Mouse (Mus musculus) right cerebral cortex, postnatal 4 days (tissue): ENCODE measurements around the gene Ptcra.
A peak's percentile ranks its signal among the peaks of the same experiment; 100 is the strongest.
"Not testable (repeated sequence)": the region's sequence is repeated elsewhere in the genome, so short reads cannot be mapped to it uniquely, and the experiment has no call there.

Experiments
- DNase-seq: peaks from one replicate; pipeline ENCODE4 v3.0.0-alpha.2; 2022

Ptcra gene

GRCm38 (mm10) chr17:46763544-46763943, at the start of gene Ptcra:
Gene Ptcra (minus strand): TSS chr17:46763712.
- no peak for DNase-seq

GRCm38 (mm10) chr17:46812442-46812841, 48.9 kb upstream of the Ptcra start:
- no peak for DNase-seq

GRCm38 (mm10) chr17:46810672-46811071, 47.2 kb upstream of the Ptcra start:
- no peak for DNase-seq

- DNase-seq = no peak
These were observed 45.8 kb upstream of the Ptcra start for GRCm38 (mm10) chr17:46809131-46809830.

GRCm38 (mm10) chr17:46808376-46808775, 44.9 kb upstream of the Ptcra start:
- no peak for DNase-seq

- no peak for DNase-seq
These were observed 38.2 kb upstream of the Ptcra start for GRCm38 (mm10) chr17:46801761-46802160.

GRCm38 (mm10) chr17:46799680-46800079, 36.2 kb upstream of the Ptcra start:
- no peak for DNase-seq

GRCm38 (mm10) chr17:46797386-46797785, 33.9 kb upstream of the Ptcra start:
- DNase-seq = no peak

- no peak for DNase-seq
These were observed 33.2 kb upstream of the Ptcra start for GRCm38 (mm10) chr17:46796743-46797142.

GRCm38 (mm10) chr17:46792963-46793362, 29.5 kb upstream of the Ptcra start:
- no peak for DNase-seq

- DNase-seq = not testable (repeated sequence)
These were observed 24.5 kb upstream of the Ptcra start for GRCm38 (mm10) chr17:46787974-46788373.

- no peak for DNase-seq
These were observed 23.4 kb upstream of the Ptcra start for GRCm38 (mm10) chr17:46786952-46787351.

- DNase-seq = no peak
These were observed 19.7 kb upstream of the Ptcra start for GRCm38 (mm10) chr17:46783222-46783565.

- peak; percentile 90 for DNase-seq
These were observed 19.1 kb upstream of the Ptcra start, which contains the start of gene Rpl7l1 for GRCm38 (mm10) chr17:46782341-46783221. Gene Rpl7l1 (minus strand): TSS chr17:46782672.

GRCm38 (mm10) chr17:46781876-46782275, 18.4 kb upstream of the Ptcra start:
- no peak for DNase-seq

- DNase-seq = no peak
These were observed 12.6 kb upstream of the Ptcra start for GRCm38 (mm10) chr17:46776087-46776486.

GRCm38 (mm10) chr17:46775070-46775469, 11.6 kb upstream of the Ptcra start:
- DNase-seq = no peak

GRCm38 (mm10) chr17:46774131-46774472, 10.6 kb upstream of the Ptcra start:
- DNase-seq = no peak

- no peak for DNase-seq
These were observed 10.0 kb upstream of the Ptcra start for GRCm38 (mm10) chr17:46773278-46774130.

- peak; percentile 76 for DNase-seq
These were observed 9.1 kb upstream of the Ptcra start, which contains the start of gene 2310039H08Rik for GRCm38 (mm10) chr17:46772404-46773277. Gene 2310039H08Rik (plus strand): TSS chr17:46772635.

GRCm38 (mm10) chr17:46772038-46772403, 8.5 kb upstream of the Ptcra start:
- no peak for DNase-seq

GRCm38 (mm10) chr17:46771616-46772015, 8.1 kb upstream of the Ptcra start:
- DNase-seq = no peak
